Mouse (Mus musculus) stomach, postnatal 0 days (tissue): ENCODE data around the gene Slc6a20a. TPM values are rescaled to one million over a fixed set of nuclear protein-coding genes. Genes with fewer than 3 reads are reported as not detected.
A peak's percentile ranks its signal among the peaks of the same experiment; 100 is the strongest.

Experiments used
- ATAC-seq: fragments of 200-750 bp; cut with Nextera tagmentation; 2 replicates; pipeline ENCODE4 v1.8.0; 2017; ENCODE audit not compliant: low FRiP score, low TSS enrichment
- DNase-seq: peaks from one replicate; pipeline ENCODE4 v3.0.0-alpha.2; 2016; ENCODE audit warnings: low spot score
- H3K27ac ChIP-seq: fragments of 300-500 bp; sonication (generic); replicated peaks from 2 replicates; pipeline ENCODE4 v1.5.1; 2014; ENCODE audit warnings: mild to moderate bottlenecking, control low read depth
- H3K27me3 ChIP-seq: fragments of 300-500 bp; sonication (generic); 2 replicates; pipeline ENCODE4 v1.6.1; 2014; ENCODE audit warnings: low read length; ENCODE audit not compliant: control insufficient read depth, insufficient read depth
- H3K36me3 ChIP-seq: fragments of 300-500 bp; sonication (generic); 2 replicates; pipeline ENCODE4 v1.6.1; 2014; ENCODE audit warnings: low read length, mixed read lengths; ENCODE audit not compliant: control insufficient read depth, insufficient read depth
- H3K4me1 ChIP-seq: fragments of 300-500 bp; sonication (generic); replicated peaks from 2 replicates; pipeline ENCODE4 v1.6.1; 2014; ENCODE audit warnings: antibody characterized with exemption; ENCODE audit not compliant: control insufficient read depth, insufficient read depth
- H3K4me2 ChIP-seq: fragments of 300-500 bp; sonication (generic); replicated peaks from 2 replicates; pipeline ENCODE4 v1.6.1; 2014; ENCODE audit warnings: low read depth, mild to moderate bottlenecking, control low read depth, moderate library complexity
- H3K4me3 ChIP-seq: fragments of 300-500 bp; sonication (generic); 2 replicates; pipeline ENCODE4 v1.5.1; 2014; ENCODE audit warnings: low read depth, low read length, control low read depth
- H3K9ac ChIP-seq: fragments of 300-500 bp; sonication (generic); 2 replicates; pipeline ENCODE4 v1.6.1; 2014; ENCODE audit warnings: mild to moderate bottlenecking, low read length, control low read depth, mixed read lengths
- H3K9me3 ChIP-seq: fragments of 300-500 bp; sonication (generic); 2 replicates; pipeline ENCODE4 v1.6.1; 2016; ENCODE audit warnings: low read length; ENCODE audit not compliant: control insufficient read depth
- CTCF ChIP-seq: IDR thresholded peaks from 2 replicates; pipeline ENCODE4 v1.5.1; 2016; ENCODE audit warnings: antibody characterized with exemption, low read depth, mild to moderate bottlenecking, moderate library complexity
- EP300 ChIP-seq: optimal IDR thresholded peaks from 2 replicates; pipeline ENCODE3; 2016; ENCODE audit warnings: antibody characterized with exemption
- WGBS: fragments of 180-500 bp; shearing (Covaris S2); extraction: QIAGEN DNeasy Blood & Tissue Kit; methylation state at CpG from one replicate; pipeline ENCODE4 v1.1.7; 2014; 5-methylcytosine and 5-hydroxymethylcytosine counted together
- polyA plus RNA-seq: library from polyadenylated mRNA; unstranded; fragments of >200 nt; fragmentation: Nextera tagmentation; extraction: Ambion mirVana; gene quantifications from 2 replicates; pipeline ENCODE4 v1.2.1, GENCODE M21; 2015

The Slc6a20a gene
- polyA plus RNA-seq, 1 experiment from 2014 or later = 1.9 TPM

GRCm38 (mm10) chr9:123597376-123597775, 81.3 kb downstream of the Slc6a20a start:
- no peak overlapping the region for H3K9ac ChIP-seq
- no peak overlapping the region for H3K4me2 ChIP-seq
- H3K27me3 ChIP-seq = no peaks in the 10 kb centered on the region
- no peak overlapping the region for H3K27ac ChIP-seq
- no peak for ATAC-seq
- no peaks in the 10 kb centered on the region for H3K9me3 ChIP-seq
- no peak for DNase-seq
- no peak overlapping the region for H3K4me3 ChIP-seq
- H3K4me1 ChIP-seq = no peaks in the 10 kb centered on the region
- TF ChIP-seq CTCF = no peak
- no peak for TF ChIP-seq EP300
- H3K36me3 ChIP-seq = no peaks in the 10 kb centered on the region
- 89% methylated on average over 2 of the region's 2 CpGs for WGBS

GRCm38 (mm10) chr9:123596910-123597309, 81.8 kb downstream of the Slc6a20a start:
- H3K4me3 ChIP-seq = no peak overlapping the region

GRCm38 (mm10) chr9:123595194-123595593, 83.5 kb downstream of the Slc6a20a start:
- Histone ChIP-seq H3K27ac (no peak overlapping the region), H3K9ac (no peak overlapping the region), H3K4me2 (no peak overlapping the region), H3K4me3 (no peak overlapping the region), H3K36me3 (no peaks in the 10 kb centered on the region), H3K9me3 (no peaks in the 10 kb centered on the region), H3K27me3 (no peaks in the 10 kb centered on the region), H3K4me1 (no peaks in the 10 kb centered on the region)
- TF ChIP-seq CTCF (no peak), EP300 (no peak)
- 91% methylated on average over 4 of the region's 4 CpGs for WGBS
- no peak for DNase-seq
- no peak for ATAC-seq

More at GRCm38 (mm10) chr9:123596910-123597309, 81.8 kb downstream of the Slc6a20a start:
- no peaks in the 10 kb centered on the region for H3K4me1 ChIP-seq
- H3K9ac ChIP-seq = no peak overlapping the region
- WGBS = 98% methylated on average over 2 of the region's 2 CpGs
- TF ChIP-seq EP300 (no peak), CTCF (no peak)
- no peaks in the 10 kb centered on the region for H3K27me3 ChIP-seq
- no peak overlapping the region for H3K27ac ChIP-seq
- ATAC-seq (no peak), DNase-seq (no peak)
- no peak overlapping the region for H3K4me2 ChIP-seq
- no peaks in the 10 kb centered on the region for H3K9me3 ChIP-seq
- no peaks in the 10 kb centered on the region for H3K36me3 ChIP-seq

GRCm38 (mm10) chr9:123589240-123589910, 89.3 kb downstream of the Slc6a20a start:
- no peak overlapping the region for H3K9ac ChIP-seq
- H3K27ac ChIP-seq = no peak overlapping the region
- no peak overlapping the region for H3K4me3 ChIP-seq
- no peak overlapping the region for H3K4me2 ChIP-seq
- peaks cover 10% of the 10 kb centered on the region; the same call in 1 of the 2 replicates for H3K36me3 ChIP-seq
- H3K9me3 ChIP-seq = no peaks in the 10 kb centered on the region
- DNase-seq = no peak
- 68% methylated on average over 7 of the region's 7 CpGs for WGBS
- ATAC-seq = peak; percentile 38; the same call in 1 of the 2 replicates
- H3K4me1 ChIP-seq = no peaks in the 10 kb centered on the region
- no peak for TF ChIP-seq EP300
- TF ChIP-seq CTCF = no peak
- H3K27me3 ChIP-seq = no peaks in the 10 kb centered on the region

Other genes with a start within 250 kb of the Slc6a20a start
- 22.2 and 23.2 TPM in 2 replicates for gene Limd1, start 200.2 kb downstream of the Slc6a20a start, polyA plus RNA-seq
- gene Sacm1l, start 149.1 kb downstream of the Slc6a20a start, polyA plus RNA-seq = 33.6 TPM in 2 replicates
- 0.06 TPM in 2 replicates for gene Slc6a20b, start 46.3 kb downstream of the Slc6a20a start, polyA plus RNA-seq
- gene Ccr9, start 446 bp downstream of the Slc6a20a start, polyA plus RNA-seq = 0.16 and 0.27 TPM in 2 replicates
- 30.6 and 34.5 TPM in 2 replicates for gene Lztfl1, start 38.8 kb upstream of the Slc6a20a start, polyA plus RNA-seq
- gene Cxcr6, start 127.6 kb upstream of the Slc6a20a start, polyA plus RNA-seq = 0.41 and 0.44 TPM in 2 replicates
- 6.8 and 6.9 TPM in 2 replicates for gene Fyco1, start 173.0 kb upstream of the Slc6a20a start, polyA plus RNA-seq
- gene Xcr1, start 183.1 kb upstream of the Slc6a20a start, polyA plus RNA-seq = 0.02 and 0.04 TPM in 2 replicates